Mouse (Mus musculus): ENCODE results near the gene Gprin2. TPM values are rescaled to one million over a fixed set of nuclear protein-coding genes. Genes with fewer than 3 reads are reported as not detected.

Gprin2 gene
- 0.10 and 0.11 TPM in 2 replicates for polyA plus RNA-seq (2015; fragmentation: Nextera tagmentation; extraction: Ambion mirVana)

DNA sequence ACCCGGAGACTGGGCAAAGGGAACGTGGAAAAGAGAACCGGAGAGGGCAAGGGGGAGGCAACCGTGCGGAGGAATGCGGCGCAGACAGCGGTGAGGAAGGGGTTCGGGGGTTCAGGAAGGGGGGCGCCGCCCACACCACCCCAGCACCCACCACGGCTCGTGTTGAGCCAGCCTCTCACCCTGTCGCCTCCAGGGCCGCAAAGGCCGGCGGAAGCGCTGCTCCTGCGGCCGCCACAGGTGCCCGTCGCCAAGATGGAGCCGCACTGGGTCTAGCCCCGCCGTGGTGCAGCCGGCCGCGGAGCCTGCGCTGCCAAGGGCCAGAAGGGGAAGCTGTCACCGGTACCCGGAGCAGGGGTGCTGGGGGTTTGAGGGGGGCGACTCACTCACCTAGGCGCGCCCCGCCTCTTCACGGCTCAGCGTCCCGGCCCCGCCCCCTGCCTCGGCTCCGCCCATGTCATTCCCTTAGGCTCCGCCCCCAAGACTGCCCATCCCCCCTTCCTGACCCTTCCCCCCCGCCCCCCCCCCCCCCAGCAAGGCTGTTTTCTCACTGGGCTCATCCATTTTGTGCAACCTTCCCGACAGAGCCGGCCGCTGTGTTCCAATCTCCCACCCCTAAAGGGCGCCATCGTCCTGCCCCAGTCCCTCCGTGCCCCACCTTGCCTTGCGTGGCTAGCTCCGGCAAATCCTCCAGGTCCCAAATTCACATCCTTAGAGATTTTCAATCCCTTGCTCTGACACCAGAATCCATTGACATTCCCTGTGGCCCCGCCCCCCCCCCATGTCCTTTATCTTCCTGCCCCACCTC, at the start of gene Gprin2:
Gprin2 (minus strand) TSS at position 423 of the 805 bp plus-strand sequence.
- peak within 1 kb of the TSS; percentile 99 for H3K4me2 ChIP-seq
- H3K4me1 ChIP-seq (replicated peaks) = peaks cover 9% of the 10 kb centered on the region
- peaks cover 18% of the 10 kb centered on the region for H3K27me3 ChIP-seq
- H3K4me3 ChIP-seq = peak within 1 kb of the TSS; percentile 70
- ATAC-seq (replicated peaks; ENCODE audit: insufficient number of reproducible peaks, insufficient read depth, low FRiP score, low read depth) = no peak; the same call in 1 of the 2 replicates
- H3K9me3 ChIP-seq (replicated peaks) = no peaks in the 10 kb centered on the region
- H3K9ac ChIP-seq = peak within 1 kb of the TSS; percentile 59
- H3K36me3 ChIP-seq = no peaks in the 10 kb centered on the region
- 3% methylated on average over 49 of the region's 52 CpGs for WGBS
- H3K27ac ChIP-seq = no peak within 1 kb of the TSS

DNA sequence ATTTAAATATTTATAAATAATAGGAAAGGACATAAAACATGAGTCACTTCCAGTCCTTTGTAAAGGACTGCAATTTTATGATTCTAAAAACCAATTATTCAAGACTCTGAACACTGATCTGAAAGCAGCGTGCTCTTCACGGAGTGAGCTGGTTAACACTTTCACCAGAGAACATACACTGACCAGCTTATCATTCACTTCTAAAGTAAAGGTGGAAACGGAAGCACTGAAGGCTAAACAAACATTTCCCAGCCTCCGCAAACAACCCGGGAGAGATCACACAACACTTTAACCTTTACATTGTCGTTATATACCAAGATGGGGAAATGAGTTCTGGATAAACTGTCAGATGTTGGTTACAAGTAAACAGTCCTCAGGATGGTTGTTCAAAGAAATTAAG, 39.2 kb upstream of the Gprin2 start:
- 65% methylated on average over 6 of the region's 6 CpGs for WGBS
- Histone ChIP-seq H3K36me3 (peaks cover 4% of the 10 kb centered on the region; the same call in 1 of the 2 replicates), H3K9me3 (replicated peaks) (no peaks in the 10 kb centered on the region), H3K4me2 (no peak overlapping the region), H3K4me1 (replicated peaks) (no peaks in the 10 kb centered on the region), H3K27me3 (no peaks in the 10 kb centered on the region), H3K9ac (no peak overlapping the region), H3K27ac (no peak overlapping the region), H3K4me3 (no peak overlapping the region)
- no peak for ATAC-seq (replicated peaks; ENCODE audit: insufficient number of reproducible peaks, insufficient read depth, low FRiP score, low read depth)

GRCm38 (mm10) chr14:34240263-34240662, 38.8 kb upstream of the Gprin2 start:
- H3K27me3 ChIP-seq = no peaks in the 10 kb centered on the region
- ATAC-seq (replicated peaks; ENCODE audit: insufficient number of reproducible peaks, insufficient read depth, low FRiP score, low read depth) = no peak
- H3K27ac ChIP-seq = no peak overlapping the region
- 57% methylated on average over 10 of the region's 10 CpGs for whole genome bisulfite sequencing
- no peak overlapping the region for H3K4me2 ChIP-seq
- H3K4me3 ChIP-seq = no peak overlapping the region
- H3K9ac ChIP-seq = no peak overlapping the region
- H3K4me1 ChIP-seq (replicated peaks) = no peaks in the 10 kb centered on the region
- H3K9me3 ChIP-seq (replicated peaks) = no peaks in the 10 kb centered on the region
- peaks cover 4% of the 10 kb centered on the region; the same call in 1 of the 2 replicates for H3K36me3 ChIP-seq

DNA sequence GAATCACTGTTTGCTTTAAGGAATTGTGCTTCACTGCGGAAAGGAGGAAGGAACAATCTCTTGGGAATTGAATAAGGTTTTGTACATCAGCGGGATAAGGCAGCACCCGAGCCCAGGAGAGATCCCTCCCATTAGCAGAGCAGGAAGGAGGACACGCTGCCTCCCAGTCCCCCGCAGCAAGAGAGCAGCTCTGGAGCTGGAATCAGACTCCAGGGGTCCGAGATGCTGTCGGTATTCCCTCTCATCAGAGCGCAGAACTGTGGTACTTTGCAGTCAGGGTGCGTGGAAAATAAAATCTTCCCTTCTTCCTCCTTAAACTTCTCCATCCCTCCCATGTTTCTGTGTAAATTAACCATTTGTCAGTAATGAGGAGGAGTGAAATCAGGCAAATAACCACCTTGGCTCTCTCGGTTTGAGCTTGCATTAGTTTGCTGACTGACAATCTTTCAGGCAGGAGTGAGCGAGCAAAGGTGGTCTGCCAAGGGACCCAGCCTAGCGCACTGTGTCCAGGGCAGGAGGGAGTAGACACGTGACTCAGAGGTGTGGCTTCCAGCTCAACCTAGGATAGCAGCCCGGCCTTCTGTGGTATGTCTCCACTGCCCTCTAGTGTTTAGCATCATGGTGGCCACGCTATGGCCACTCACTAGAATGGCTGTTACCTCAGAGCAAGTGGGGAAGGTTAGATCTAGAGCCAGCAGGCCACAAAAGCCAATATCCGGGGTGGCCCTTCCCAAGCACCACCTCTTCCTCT, 33.4 kb upstream of the Gprin2 start:
- peak; percentile 95 for ATAC-seq (replicated peaks; ENCODE audit: insufficient number of reproducible peaks, insufficient read depth, low FRiP score, low read depth)
- peaks cover 4% of the 10 kb centered on the region; the same call in 1 of the 2 replicates for H3K36me3 ChIP-seq
- no peaks in the 10 kb centered on the region for H3K9me3 ChIP-seq (replicated peaks)
- peak overlapping the region; percentile 45 for H3K9ac ChIP-seq
- no peaks in the 10 kb centered on the region for H3K27me3 ChIP-seq
- peak overlapping the region; percentile 45 for H3K4me3 ChIP-seq
- peak overlapping the region; percentile 81 for H3K4me2 ChIP-seq
- H3K27ac ChIP-seq = no peak overlapping the region
- H3K4me1 ChIP-seq (replicated peaks) = peaks cover 5% of the 10 kb centered on the region; the same call in 1 of the 2 replicates
- WGBS = 5% methylated on average over 16 of the region's 16 CpGs

- Histone ChIP-seq H3K4me3 (no peak overlapping the region), H3K27me3 (no peaks in the 10 kb centered on the region), H3K4me1 (replicated peaks) (peaks cover 10% of the 10 kb centered on the region), H3K9me3 (replicated peaks) (no peaks in the 10 kb centered on the region), H3K9ac (no peak overlapping the region), H3K27ac (no peak overlapping the region), H3K36me3 (peaks cover 4% of the 10 kb centered on the region; the same call in 1 of the 2 replicates), H3K4me2 (no peak overlapping the region)
- no peak for ATAC-seq (replicated peaks; ENCODE audit: insufficient number of reproducible peaks, insufficient read depth, low FRiP score, low read depth)
- 70% methylated on average over 4 of the region's 4 CpGs for WGBS
These were observed 32.4 kb upstream of the Gprin2 start for GRCm38 (mm10) chr14:34233846-34234245.

DNA sequence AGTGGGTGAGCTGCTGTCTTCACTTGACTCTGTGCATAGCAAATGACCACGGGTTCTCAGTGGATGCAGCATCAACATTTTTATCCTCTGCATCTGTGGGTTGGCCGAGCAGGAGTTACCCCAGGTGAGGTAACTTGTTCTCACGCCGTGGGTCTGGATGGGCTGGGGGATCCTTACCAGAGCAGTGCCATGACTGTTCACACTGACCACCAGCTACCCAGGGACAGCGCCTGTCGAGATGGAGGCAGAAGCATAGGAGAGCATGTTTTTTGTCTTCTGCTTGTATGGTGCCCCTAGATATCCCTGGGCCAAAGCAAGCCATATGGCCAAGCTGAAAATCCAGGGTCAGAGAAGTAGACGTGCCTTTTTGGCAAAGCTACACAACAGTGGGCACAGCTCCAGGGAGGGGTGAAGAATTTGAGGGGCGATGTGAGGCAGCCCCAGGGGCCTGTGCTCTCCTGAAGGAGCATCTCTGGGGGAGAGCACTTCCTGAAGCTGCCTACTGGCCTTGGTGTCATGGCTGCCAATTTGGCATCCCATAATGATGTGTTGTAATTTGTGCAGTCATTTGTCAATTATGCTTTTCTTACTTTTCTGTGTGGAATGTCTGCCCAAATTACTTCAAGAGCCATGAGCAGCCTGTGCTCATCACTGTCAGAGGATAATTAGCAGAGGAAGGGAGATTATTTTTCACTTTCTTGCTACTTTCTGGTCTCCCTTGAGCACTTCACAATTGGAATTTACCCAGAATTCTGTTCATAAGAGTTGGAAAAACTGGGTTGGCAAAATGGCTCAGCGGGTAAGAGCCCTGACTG, 31.6 kb upstream of the Gprin2 start:
- no peaks in the 10 kb centered on the region for H3K27me3 ChIP-seq
- no peaks in the 10 kb centered on the region for H3K9me3 ChIP-seq (replicated peaks)
- H3K36me3 ChIP-seq = peaks cover 4% of the 10 kb centered on the region; the same call in 1 of the 2 replicates
- no peak overlapping the region for H3K9ac ChIP-seq
- H3K4me3 ChIP-seq = no peak overlapping the region
- no peak for ATAC-seq (replicated peaks; ENCODE audit: insufficient number of reproducible peaks, insufficient read depth, low FRiP score, low read depth)
- peaks cover 18% of the 10 kb centered on the region for H3K4me1 ChIP-seq (replicated peaks)
- H3K4me2 ChIP-seq = no peak overlapping the region
- no peak overlapping the region for H3K27ac ChIP-seq
- 79% methylated on average over 9 of the region's 9 CpGs for WGBS

DNA sequence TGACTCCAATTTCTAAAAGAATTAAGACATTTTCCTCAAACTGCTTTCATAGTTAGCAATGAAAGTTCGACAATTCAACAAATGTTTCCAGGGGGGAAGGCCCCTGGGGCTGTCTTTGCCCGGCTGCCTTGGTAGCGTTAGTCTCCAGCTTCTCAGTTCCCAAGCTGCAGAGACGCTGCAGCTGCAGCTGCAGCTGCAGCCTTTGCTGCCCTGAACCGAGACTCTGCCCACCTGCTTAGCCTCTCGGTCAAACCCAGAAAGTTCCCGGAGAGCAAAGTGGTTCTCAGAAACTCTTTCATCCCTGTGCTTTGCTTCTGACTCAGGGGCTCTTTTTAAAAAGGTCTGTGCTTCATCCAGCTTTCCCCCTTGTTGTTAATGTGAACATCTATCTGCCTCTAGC, 30.9 kb upstream of the Gprin2 start:
- H3K36me3 ChIP-seq = no peaks in the 10 kb centered on the region; the same call in 1 of the 2 replicates
- H3K4me2 ChIP-seq = no peak overlapping the region
- H3K9me3 ChIP-seq (replicated peaks) = no peaks in the 10 kb centered on the region
- WGBS = 65% methylated on average over 7 of the region's 7 CpGs
- H3K9ac ChIP-seq = no peak overlapping the region
- H3K4me1 ChIP-seq (replicated peaks) = peaks cover 18% of the 10 kb centered on the region
- ATAC-seq (replicated peaks; ENCODE audit: insufficient number of reproducible peaks, insufficient read depth, low FRiP score, low read depth) = no peak
- H3K4me3 ChIP-seq = no peak overlapping the region
- H3K27ac ChIP-seq = no peak overlapping the region
- no peaks in the 10 kb centered on the region for H3K27me3 ChIP-seq

- peak; percentile 56; the same call in 1 of the 2 replicates for ATAC-seq (replicated peaks; ENCODE audit: insufficient number of reproducible peaks, insufficient read depth, low FRiP score, low read depth)
- Histone ChIP-seq H3K4me2 (0 out of 2 replicates have a peak overlapping the region, but pooled peaks have one; percentile 6), H3K4me1 (replicated peaks) (peaks cover 12% of the 10 kb centered on the region), H3K36me3 (no peaks in the 10 kb centered on the region), H3K27ac (peak overlapping the region; percentile 76), H3K9me3 (replicated peaks) (no peaks in the 10 kb centered on the region), H3K27me3 (no peaks in the 10 kb centered on the region), H3K4me3 (no peak overlapping the region), H3K9ac (no peak overlapping the region)
- 36% methylated on average over 10 of the region's 10 CpGs for WGBS
These were observed 27.5 kb upstream of the Gprin2 start for GRCm38 (mm10) chr14:34228830-34229506.

DNA sequence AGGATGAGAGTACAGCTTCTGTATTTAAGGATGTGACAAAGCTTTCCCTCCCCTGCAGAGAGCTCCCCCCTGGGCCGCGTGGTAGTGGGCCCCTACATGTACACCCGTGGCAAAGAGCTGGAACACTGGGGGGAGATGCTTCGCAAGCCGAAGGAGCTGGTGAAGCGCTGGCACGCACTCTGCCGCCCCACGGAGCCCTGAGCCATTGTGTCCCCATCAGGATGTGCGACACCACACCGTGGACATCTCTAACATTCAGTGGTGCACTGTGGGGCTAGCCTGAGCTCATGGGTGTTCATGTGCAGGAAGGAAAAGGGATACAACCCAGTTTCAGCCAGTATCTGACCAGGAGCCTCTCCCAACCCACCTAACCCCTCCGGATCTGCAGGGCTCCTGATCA, 26.5 kb upstream of the Gprin2 start:
- 75% methylated on average over 12 of the region's 12 CpGs for WGBS
- no peaks in the 10 kb centered on the region for H3K9me3 ChIP-seq (replicated peaks)
- no peak overlapping the region for H3K27ac ChIP-seq
- ATAC-seq (replicated peaks; ENCODE audit: insufficient number of reproducible peaks, insufficient read depth, low FRiP score, low read depth) = no peak
- no peak overlapping the region for H3K4me2 ChIP-seq
- H3K4me3 ChIP-seq = no peak overlapping the region
- H3K9ac ChIP-seq = no peak overlapping the region
- H3K27me3 ChIP-seq = no peaks in the 10 kb centered on the region
- H3K4me1 ChIP-seq (replicated peaks) = peaks cover 12% of the 10 kb centered on the region
- H3K36me3 ChIP-seq = no peaks in the 10 kb centered on the region

DNA sequence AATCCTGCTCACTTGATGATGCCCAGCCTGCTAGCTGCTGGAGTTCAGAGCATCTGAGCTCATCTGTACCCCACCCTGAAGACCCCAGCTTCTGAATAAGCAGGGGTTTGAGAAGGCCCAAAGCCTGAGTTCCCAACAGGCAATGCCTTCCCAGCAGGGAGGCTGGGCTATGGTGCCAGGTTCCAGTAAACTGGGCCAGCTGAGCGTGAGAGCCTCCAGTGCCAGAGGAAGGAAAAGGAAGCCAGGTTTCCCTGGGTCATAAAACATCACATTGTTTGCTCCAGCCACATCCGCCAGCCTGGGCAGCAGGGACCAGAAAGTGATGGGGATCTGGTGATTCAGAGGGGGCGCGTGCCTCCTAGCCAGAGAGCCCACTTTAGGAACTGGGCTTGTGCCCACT, 25.1 kb upstream of the Gprin2 start:
- H3K4me3 ChIP-seq = no peak overlapping the region
- H3K9me3 ChIP-seq (replicated peaks) = no peaks in the 10 kb centered on the region
- ATAC-seq (replicated peaks; ENCODE audit: insufficient number of reproducible peaks, insufficient read depth, low FRiP score, low read depth) = no peak
- H3K27ac ChIP-seq = no peak overlapping the region
- H3K27me3 ChIP-seq = peaks cover 4% of the 10 kb centered on the region; the same call in 1 of the 2 replicates
- no peak overlapping the region for H3K4me2 ChIP-seq
- peaks cover 12% of the 10 kb centered on the region for H3K4me1 ChIP-seq (replicated peaks)
- 83% methylated on average over 4 of the region's 4 CpGs for WGBS
- no peak overlapping the region for H3K9ac ChIP-seq
- no peaks in the 10 kb centered on the region for H3K36me3 ChIP-seq
